Mouse (Mus musculus): ENCODE data around the gene Trim69. TPM values are rescaled to one million over a fixed set of nuclear protein-coding genes. Genes with fewer than 3 reads are reported as not detected.
A peak's percentile ranks its signal among the peaks of the same experiment; 100 is the strongest.

The Trim69 gene
- not detected for total RNA-seq (2021)
- long read RNA-seq, experiment 1: 0 reads
- long read RNA-seq, experiment 2: 0 reads

DNA sequence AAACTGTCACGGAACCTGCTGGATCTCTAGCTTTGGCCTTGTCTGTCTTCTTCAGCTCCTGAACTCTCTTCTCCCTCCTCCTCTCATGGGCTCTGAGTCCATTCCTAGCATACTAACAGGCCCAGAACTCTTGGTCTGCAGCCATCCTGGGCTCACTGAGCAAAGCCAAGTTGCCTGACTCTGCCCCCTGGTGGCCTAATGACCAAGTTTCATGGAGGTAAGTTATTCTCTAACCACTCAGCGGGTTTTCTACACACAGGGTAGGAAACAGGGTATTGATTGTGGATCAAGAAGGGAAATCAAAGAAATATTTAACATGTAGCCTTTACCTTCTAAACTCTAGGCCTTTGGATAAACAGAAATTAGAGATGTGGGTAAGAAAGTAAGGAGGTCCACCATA is at the start of gene Trim69:
Gene Trim69 (plus strand): TSS at position 21 of the 400 bp plus-strand sequence.
- DNase-seq: peak; percentile 67

- no peak for DNase-seq
Observed at GRCm38 (mm10) chr2:122116888-122117287, 43.6 kb upstream of the Trim69 start.

DNA sequence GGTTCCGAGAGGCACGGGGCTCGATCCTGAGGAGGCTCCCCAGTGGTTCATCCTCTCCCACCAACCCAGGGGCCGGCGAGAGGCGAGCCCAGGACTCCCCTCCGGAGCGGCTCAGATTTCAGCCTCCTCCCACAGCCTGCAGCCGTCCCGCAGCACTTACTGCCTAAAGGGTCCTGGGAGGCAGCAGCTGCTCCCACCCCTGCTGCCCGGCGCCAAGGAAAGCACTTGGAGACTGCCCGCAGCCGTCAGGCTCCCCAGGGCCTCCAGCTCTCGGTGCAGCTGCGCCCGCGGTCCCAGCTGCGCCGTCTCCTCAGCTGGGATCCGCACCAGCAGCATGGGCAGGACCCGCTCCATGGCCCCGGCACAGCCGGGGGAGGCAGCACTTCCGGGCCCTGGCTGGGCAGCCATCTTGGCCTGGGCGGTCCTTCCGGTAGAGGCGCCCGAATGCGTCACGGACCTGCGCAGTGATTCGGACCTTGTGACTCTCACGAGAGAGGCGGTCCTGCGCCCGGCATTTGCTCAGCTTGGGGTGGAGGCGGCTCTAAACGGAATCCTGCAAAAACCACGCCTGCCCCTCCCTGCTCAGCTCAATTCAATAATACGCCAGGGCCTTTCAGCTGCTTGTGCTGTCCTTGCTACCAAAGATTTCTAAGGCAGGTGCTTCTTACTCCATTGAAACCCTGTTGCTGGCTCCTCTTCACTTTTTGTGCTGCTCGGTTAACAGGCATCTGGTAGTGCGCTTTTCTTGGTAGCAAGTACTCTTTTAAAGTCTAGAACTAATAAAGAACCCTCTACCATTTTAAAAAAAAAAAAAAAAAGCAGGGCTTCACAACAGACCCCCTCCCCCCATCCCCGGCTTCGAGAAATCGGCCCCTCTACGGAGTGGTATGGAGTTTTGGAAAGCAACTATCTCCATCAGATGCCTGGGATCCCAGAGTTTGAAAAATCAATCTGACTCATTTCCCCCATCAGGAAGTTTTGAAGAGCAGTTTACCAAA is 42.2 kb upstream of the Trim69 start, which contains the start of gene Spg11:
Gene Spg11 (minus strand): TSS at position 426 of the 998 bp plus-strand sequence.
- peak; percentile 97 for DNase-seq

- no peak for DNase-seq
Observed at GRCm38 (mm10) chr2:122125680-122126572, 34.6 kb upstream of the Trim69 start.

GRCm38 (mm10) chr2:122126765-122127347 is 33.6 kb upstream of the Trim69 start:
- DNase-seq: no peak

GRCm38 (mm10) chr2:122127635-122128034 is 32.9 kb upstream of the Trim69 start:
- DNase-seq: no peak

DNA sequence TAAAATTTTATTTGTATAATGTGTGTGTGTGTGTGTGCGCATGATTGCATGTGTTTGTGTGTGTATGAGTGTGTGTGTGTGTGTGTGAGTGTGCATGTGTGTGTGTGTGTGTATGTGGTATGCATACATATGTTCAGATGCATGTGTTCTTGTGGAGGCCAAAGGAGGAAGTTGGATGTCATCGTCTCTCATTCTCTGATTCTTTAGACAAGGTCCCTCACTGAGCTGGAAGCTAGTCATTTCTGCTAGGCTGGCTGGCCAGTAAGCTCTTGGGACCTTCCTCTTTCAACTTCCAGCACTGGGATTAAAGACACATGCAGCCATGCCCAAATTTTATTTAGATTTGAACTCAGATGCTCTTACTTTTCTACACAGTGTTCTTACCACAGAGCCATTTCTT is 28.4 kb upstream of the Trim69 start:
- DNase-seq: no peak

DNA sequence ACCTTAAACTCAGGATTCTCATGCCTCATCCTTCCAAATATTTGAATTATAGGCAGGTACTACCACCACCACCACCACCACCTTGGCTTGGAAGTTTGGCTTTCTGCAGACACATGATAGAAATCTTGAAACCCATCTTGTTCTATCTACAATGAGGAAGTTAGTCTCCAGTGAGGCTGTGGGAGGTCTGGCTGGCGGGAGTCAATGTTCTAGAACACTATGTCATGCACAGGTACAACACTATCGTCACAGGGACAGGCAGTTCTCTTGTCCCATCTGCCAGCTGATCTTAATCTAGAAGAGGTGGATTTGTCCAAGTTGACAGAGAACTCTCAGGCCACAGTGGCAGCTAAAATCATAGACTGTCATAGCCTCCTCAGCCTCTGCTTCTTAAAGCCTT is 27.9 kb upstream of the Trim69 start:
- no peak for DNase-seq

DNA sequence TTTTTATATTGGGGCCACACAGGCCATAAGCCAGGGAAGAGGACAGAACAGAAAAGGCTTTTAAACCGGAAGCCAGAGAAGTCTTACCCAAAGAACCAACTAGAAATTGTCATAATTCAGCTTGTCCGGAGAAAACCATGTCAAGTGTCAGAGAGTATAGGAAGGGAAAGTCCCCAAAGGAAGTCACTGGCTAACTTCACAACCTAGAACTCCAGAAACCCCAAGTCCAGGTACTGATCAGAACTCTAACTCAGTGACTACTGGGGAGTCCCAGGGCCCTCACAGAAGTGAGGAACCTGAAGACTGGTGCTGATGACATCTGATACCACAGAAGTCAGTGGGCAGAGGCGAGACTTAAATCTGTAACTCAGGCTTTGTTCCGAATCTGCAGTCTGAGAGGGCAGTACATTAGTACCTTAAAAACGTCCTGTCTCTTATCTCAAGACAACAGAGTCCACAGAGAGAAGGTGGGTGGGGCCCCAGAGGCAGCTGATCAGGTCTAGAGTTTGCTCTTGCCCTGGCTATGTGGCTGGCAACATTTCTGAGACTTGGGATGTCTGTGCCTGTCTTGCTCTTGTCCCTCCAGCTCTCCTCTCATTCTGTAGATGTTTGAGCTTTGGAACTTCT is 22.5 kb upstream of the Trim69 start:
- DNase-seq: no peak

DNA sequence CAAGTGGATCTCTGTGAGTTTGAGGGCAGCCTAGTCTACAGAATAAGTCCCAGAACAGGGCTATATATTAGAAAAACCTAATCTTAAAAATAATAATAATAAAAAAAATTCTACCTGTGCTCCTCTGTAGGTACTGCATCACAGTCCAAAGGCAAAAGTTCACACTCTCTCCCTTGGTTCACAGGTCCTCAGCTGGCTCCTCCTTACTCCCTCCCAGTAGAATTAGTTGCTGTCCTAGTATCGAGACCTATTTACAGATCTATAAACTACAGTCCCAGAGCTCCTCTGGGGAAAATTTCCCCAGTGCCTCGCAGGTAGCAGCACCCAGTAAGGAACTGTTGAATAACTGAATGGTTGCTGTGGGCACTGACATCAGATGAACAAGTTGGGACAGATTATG is 19.7 kb upstream of the Trim69 start:
- no peak for DNase-seq

DNA sequence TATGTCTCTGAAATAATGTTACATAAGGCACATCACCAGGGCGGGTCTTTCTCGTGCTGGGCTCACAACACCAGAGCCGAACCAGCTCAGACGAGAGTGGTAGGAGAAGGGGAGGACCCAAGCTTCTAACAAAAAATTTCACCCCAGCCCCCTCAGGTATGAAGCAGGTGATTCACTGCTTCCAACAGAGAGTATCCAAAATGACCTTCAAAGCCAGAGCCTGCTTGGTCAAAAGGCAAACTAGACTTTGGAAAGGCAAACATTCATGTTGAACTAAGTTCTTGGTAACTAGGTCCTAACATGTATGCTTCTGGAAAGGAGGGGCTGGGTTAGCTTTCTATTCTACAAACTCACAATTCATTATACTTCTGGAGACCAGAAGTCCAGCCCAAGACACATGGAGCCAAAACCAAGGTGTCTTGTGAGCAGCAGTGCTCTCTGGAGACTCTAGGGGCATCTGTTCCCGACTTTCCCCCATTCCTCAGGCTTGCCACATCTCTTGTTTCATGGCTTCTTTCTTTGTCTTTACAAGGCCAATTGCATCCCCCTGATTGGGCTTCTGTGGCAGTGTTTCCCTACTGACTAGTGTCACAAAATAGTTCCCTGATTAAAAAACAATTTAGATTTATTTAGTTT is 19.1 kb upstream of the Trim69 start:
- no peak for DNase-seq

- DNase-seq: no peak
Observed at GRCm38 (mm10) chr2:122143111-122143510, 17.4 kb upstream of the Trim69 start.

DNA sequence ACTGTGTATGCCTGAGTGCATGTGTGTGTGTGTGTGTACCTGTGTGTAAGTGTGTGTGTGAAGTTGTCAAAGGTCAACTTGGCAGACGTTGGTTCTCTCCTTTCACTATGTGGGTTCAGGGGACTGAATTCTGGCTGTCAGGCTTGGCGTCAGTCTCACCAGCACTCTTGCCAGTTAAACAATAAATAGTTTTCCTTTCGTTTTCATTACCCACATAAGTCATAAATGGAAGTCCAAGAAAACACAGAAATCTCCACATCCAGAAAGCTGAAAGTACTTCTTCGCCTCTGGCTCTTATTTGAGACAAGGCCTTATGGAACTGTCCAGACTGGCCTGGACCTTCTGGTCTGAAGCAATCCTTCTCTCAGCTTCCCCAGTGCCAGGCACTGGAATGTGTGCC is 14.7 kb upstream of the Trim69 start:
- DNase-seq: no peak

- DNase-seq: no peak
Observed at GRCm38 (mm10) chr2:122146687-122147086, 13.8 kb upstream of the Trim69 start.

- peak; percentile 90 for DNase-seq
Observed at GRCm38 (mm10) chr2:122147508-122148241, 12.8 kb upstream of the Trim69 start, which contains the start of gene B2m. Gene B2m (plus strand): TSS chr2:122147686.

DNA sequence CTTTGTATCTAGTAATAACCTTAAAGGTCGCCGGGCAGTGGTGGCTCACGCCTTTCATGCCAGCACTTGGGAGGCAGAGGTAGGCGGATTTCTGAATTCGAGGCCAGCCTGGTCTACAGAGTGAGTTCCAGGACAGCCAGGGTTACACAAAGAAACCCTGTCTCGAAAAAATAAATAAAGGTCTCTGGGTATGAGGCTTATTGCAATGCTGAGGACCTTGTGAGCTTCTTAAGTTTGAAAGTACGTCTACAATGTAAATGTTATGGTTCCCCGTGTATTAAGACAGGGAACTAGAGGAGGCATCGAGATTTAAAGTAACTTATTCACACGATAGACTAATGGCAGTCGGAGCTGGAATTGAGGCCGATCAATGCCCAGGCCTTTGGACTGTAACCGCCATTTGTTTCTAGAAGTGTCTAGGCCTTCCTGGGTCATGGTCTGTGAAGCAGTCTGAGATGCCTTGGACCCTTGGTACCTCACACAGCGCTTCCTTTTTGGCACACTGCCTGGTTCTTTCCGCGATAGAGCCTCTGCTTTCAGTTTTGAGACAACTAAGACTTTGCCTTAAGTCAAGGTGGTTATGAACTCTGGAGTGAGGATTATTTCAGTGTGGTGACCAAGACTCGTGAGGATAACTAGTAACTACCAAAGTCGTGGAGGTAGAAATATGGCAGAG is 12.1 kb upstream of the Trim69 start:
- DNase-seq: peak; percentile 46

GRCm38 (mm10) chr2:122149316-122149715 is 11.2 kb upstream of the Trim69 start:
- DNase-seq: no peak

GRCm38 (mm10) chr2:122149716-122150115 is 10.8 kb upstream of the Trim69 start:
- DNase-seq: no peak

- no peak for DNase-seq
Observed at GRCm38 (mm10) chr2:122151221-122151620, 9.3 kb upstream of the Trim69 start.

- DNase-seq: no peak
Observed at GRCm38 (mm10) chr2:122152850-122153249, 7.7 kb upstream of the Trim69 start.
